Mouse (Mus musculus): ENCODE results near the gene Actl7a.

Actl7a gene

DNA sequence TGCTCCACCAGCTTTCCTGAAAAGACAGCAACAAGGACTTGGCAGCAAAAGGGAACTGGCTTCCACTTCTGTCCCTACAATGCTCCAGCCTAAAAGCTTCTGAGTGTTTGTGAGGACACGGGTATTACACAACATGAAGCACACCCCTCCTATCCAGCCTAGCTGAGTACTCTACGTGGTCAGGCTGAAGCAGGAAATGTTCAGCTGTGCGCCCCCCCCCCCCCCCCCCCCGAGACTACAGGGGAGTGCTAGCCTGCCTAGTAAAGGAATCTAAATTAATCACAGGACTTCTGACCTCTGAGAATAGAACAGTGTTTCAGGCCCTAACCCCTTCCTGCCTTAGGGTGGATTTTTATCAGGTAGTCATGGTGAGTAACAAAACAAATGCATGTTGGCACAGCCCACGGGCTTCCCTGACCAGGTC is 24.7 kb downstream of the Actl7a start:
- no peak for DNase-seq

DNA sequence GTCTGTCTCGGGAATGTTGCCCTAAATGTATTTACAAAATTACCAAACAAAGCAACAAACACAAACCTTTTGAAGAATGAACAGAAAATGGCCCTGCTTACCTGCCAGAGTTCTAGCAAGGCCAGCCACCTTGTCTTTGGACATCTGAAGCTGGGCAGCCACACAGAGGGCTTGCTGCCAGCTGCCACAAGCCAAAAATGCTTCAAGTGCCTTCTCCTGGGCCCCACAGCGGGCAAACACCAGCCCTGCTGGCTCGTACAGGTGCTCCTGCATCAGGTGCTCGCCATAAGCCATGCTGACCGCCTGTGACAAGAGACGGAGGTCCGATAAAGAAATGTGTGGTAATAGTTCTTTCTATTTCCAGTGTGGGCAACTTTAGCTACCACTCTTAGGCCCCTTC is 25.7 kb downstream of the Actl7a start:
- DNase-seq: no peak

DNA sequence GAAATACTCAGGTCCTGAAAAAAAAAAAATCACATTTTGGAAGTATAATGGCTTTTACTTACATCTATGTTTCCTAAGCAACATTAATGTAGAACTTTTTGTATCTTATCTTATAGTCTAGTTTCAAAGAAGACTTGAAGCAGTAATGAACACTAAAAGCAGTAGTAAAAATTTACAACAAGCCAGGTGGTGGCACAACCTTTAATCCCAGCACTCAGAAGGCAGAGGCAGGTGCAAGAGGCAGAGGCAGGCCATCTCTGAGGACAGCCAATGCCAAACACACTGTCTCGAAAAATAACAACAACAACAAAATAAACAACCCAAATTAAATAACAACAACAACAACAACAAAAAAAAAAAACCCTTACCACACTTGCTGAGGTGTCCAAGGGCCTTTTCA is 27.9 kb downstream of the Actl7a start:
- no peak for DNase-seq

DNA sequence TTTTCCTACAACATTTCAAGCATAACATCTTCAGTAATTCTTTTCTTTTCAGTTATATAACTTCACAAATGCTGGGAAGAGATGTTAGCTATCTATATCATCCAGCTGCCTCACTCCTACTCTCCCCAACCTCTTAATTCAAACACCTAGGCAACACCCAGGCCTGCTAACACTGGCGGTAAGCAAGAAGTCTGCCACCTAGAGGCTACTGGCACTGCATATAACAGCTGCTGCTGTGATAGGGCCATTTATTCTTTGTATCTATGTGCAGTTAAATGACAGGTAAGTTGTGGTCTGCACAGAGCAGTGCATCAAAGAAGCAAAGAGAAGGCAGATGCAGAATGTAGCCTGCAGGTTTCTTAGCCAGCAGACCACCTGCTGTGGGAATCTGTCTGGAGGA is 48.2 kb downstream of the Actl7a start:
- peak; percentile 35 for DNase-seq

Measured in right cerebral cortex, adult 18-20 months (tissue).